Mouse (Mus musculus) gastrocnemius, postnatal 14 days (tissue): ENCODE measurements around the gene Olfr223. TPM values are rescaled to one million over a fixed set of nuclear protein-coding genes. Genes with fewer than 3 reads are reported as not detected.
"Not testable (repeated sequence)": the region's sequence is repeated elsewhere in the genome, so short reads cannot be mapped to it uniquely, and the experiment has no call there.

Experiments
- DNase-seq: peaks from one replicate; pipeline ENCODE4 v3.0.0; 2021; ENCODE audit warnings: mixed read lengths
- intact Hi-C: fragments of 180-260 bp; cut with DNase I; formaldehyde crosslinking; loops from one replicate; pipeline ENCODE4 v1.15.1; 2025; ENCODE audit warnings: low total_unique reads
- total RNA-seq, 2 experiments: library from RNA; stranded (reverse); gene quantifications; 2 replicates each; pipeline ENCODE4 v1.2.3; 2021

Olfr223 gene
- total RNA-seq, 2 experiments from 2014 or later, result not detected

GRCm38 (mm10) chr11:59600872-59601271 lies 7.8 kb upstream of the Olfr223 start:
- DNase-seq, result no peak
- intact Hi-C loops, result no loop called here

GRCm38 (mm10) chr11:59599211-59599610 lies 6.1 kb upstream of the Olfr223 start:
- intact Hi-C loops, result no loop called here
- DNase-seq, result no peak

GRCm38 (mm10) chr11:59596950-59597349 lies 3.9 kb upstream of the Olfr223 start:
- no peak for DNase-seq
- intact Hi-C loops, result no loop called here

GRCm38 (mm10) chr11:59596091-59596490 lies 3.0 kb upstream of the Olfr223 start:
- DNase-seq, result no peak
- intact Hi-C loops, result no loop called here

- DNase-seq, result no peak
- intact Hi-C loops, result no loop called here
Measured at GRCm38 (mm10) chr11:59589496-59589895, 3.6 kb downstream of the Olfr223 start.

GRCm38 (mm10) chr11:59584539-59584938 lies 8.6 kb downstream of the Olfr223 start:
- intact Hi-C loops, result no loop called here
- DNase-seq, result no peak

GRCm38 (mm10) chr11:59576135-59576534 lies 17.0 kb downstream of the Olfr223 start, which contains the start of gene Olfr222:
Gene Olfr222, minus strand, starts transcription at chr11:59576235.
- intact Hi-C loops, DNase-seq: not testable (repeated sequence)

GRCm38 (mm10) chr11:59575726-59576125 lies 17.4 kb downstream of the Olfr223 start:
- intact Hi-C loops, result no loop called here
- no peak for DNase-seq

- intact Hi-C loops, result loop anchor here (5.0 kb wide), 1 partner anchor 42 kb away; the partner anchor contains the start of gene Zkscan17
- no peak for DNase-seq
Measured at GRCm38 (mm10) chr11:59569306-59569705, 23.8 kb downstream of the Olfr223 start.

- intact Hi-C loops, result no loop called here
- no peak for DNase-seq
Measured at GRCm38 (mm10) chr11:59562837-59563236, 30.3 kb downstream of the Olfr223 start.

- intact Hi-C loops, result no loop called here
- DNase-seq, result no peak
Measured at GRCm38 (mm10) chr11:59562336-59562735, 30.8 kb downstream of the Olfr223 start.

- intact Hi-C loops, result no loop called here
- DNase-seq, result no peak
Measured at GRCm38 (mm10) chr11:59560906-59561305, 32.2 kb downstream of the Olfr223 start.

- intact Hi-C loops, result no loop called here
- no peak for DNase-seq
Measured at GRCm38 (mm10) chr11:59554535-59554934, 38.6 kb downstream of the Olfr223 start.

GRCm38 (mm10) chr11:59554127-59554526 lies 39.0 kb downstream of the Olfr223 start:
- no peak for DNase-seq
- intact Hi-C loops, result no loop called here

- intact Hi-C loops, result no loop called here
- no peak for DNase-seq
Measured at GRCm38 (mm10) chr11:59544005-59544404, 49.1 kb downstream of the Olfr223 start.

GRCm38 (mm10) chr11:59543376-59543775 lies 49.7 kb downstream of the Olfr223 start:
- intact Hi-C loops, result no loop called here
- DNase-seq, result no peak

- intact Hi-C loops, result no loop called here
- no peak for DNase-seq
Measured at GRCm38 (mm10) chr11:59542442-59542841, 50.6 kb downstream of the Olfr223 start.

- intact Hi-C loops, result no loop called here
- no peak for DNase-seq
Measured at GRCm38 (mm10) chr11:59541324-59541723, 51.8 kb downstream of the Olfr223 start, which contains the start of gene Nlrp3. Gene Nlrp3, plus strand, starts transcription at chr11:59541568.

GRCm38 (mm10) chr11:59540123-59540522 lies 53.0 kb downstream of the Olfr223 start:
- intact Hi-C loops, result no loop called here
- no peak for DNase-seq
